Mouse (Mus musculus) c-Kit-negative CD71-positive TER-119-positive erythroid progenitor cells, embryonic 14.5 days (primary cell): ENCODE results near the gene 1700016D06Rik.
"Not testable (repeated sequence)": the region's sequence is repeated elsewhere in the genome, so short reads cannot be mapped to it uniquely, and the experiment has no call there.

Experiments used
- DNase-seq: peaks from one replicate; pipeline ENCODE4 v3.0.0-alpha.2; 2013; ENCODE audit warnings: low read depth, low spot score

The 1700016D06Rik gene

GRCm38 (mm10) chr8:11703789-11704188 lies 2.9 kb upstream of the 1700016D06Rik start:
- no peak for DNase-seq

- no peak for DNase-seq
These were observed 565 bp upstream of the 1700016D06Rik start for GRCm38 (mm10) chr8:11701428-11701827.

- DNase-seq = peak; percentile 26
These were observed 517 bp downstream of the 1700016D06Rik start for GRCm38 (mm10) chr8:11700060-11701032.

- no peak for DNase-seq
These were observed 1.3 kb downstream of the 1700016D06Rik start for GRCm38 (mm10) chr8:11699442-11700001.

- no peak for DNase-seq
These were observed 3.4 kb downstream of the 1700016D06Rik start for GRCm38 (mm10) chr8:11697467-11697866.

- DNase-seq = no peak
These were observed 4.7 kb downstream of the 1700016D06Rik start for GRCm38 (mm10) chr8:11696176-11696575.

GRCm38 (mm10) chr8:11693972-11694371 lies 6.9 kb downstream of the 1700016D06Rik start:
- DNase-seq = no peak

GRCm38 (mm10) chr8:11692455-11692854 lies 8.4 kb downstream of the 1700016D06Rik start:
- DNase-seq = no peak

GRCm38 (mm10) chr8:11691761-11692160 lies 9.1 kb downstream of the 1700016D06Rik start:
- DNase-seq = no peak

- DNase-seq = no peak
These were observed 9.6 kb downstream of the 1700016D06Rik start for GRCm38 (mm10) chr8:11691284-11691683.

GRCm38 (mm10) chr8:11689945-11690344 lies 10.9 kb downstream of the 1700016D06Rik start:
- no peak for DNase-seq

GRCm38 (mm10) chr8:11687251-11687650 lies 13.6 kb downstream of the 1700016D06Rik start:
- no peak for DNase-seq

- DNase-seq = no peak
These were observed 16.3 kb downstream of the 1700016D06Rik start for GRCm38 (mm10) chr8:11684558-11684957.

GRCm38 (mm10) chr8:11668308-11668707 lies 32.6 kb downstream of the 1700016D06Rik start:
- no peak for DNase-seq

GRCm38 (mm10) chr8:11666023-11666716 lies 34.7 kb downstream of the 1700016D06Rik start:
- not testable (repeated sequence) for DNase-seq

- DNase-seq = no peak
These were observed 38.9 kb downstream of the 1700016D06Rik start for GRCm38 (mm10) chr8:11661969-11662368.

GRCm38 (mm10) chr8:11650021-11650420 lies 50.8 kb downstream of the 1700016D06Rik start:
- DNase-seq = no peak

GRCm38 (mm10) chr8:11643123-11643522 lies 57.7 kb downstream of the 1700016D06Rik start:
- no peak for DNase-seq

- no peak for DNase-seq
These were observed 60.3 kb downstream of the 1700016D06Rik start for GRCm38 (mm10) chr8:11640606-11641005.

GRCm38 (mm10) chr8:11637531-11637930 lies 63.3 kb downstream of the 1700016D06Rik start:
- no peak for DNase-seq

- peak; percentile 83 for DNase-seq
These were observed 64.4 kb downstream of the 1700016D06Rik start for GRCm38 (mm10) chr8:11636324-11637057.
